Mouse (Mus musculus) heart, embryonic 16.5 days (tissue): ENCODE measurements around the gene Cideb. TPM values are rescaled to one million over a fixed set of nuclear protein-coding genes. Genes with fewer than 3 reads are reported as not detected.

Experiments
- ATAC-seq: fragments of 200-750 bp; cut with Nextera tagmentation; replicated peaks from 2 replicates; pipeline ENCODE4 v1.8.0; 2017; ENCODE audit warnings: moderate number of reproducible peaks; ENCODE audit not compliant: insufficient read depth, low FRiP score; ENCODE audit errors: extremely low read depth
- H3K27ac ChIP-seq: fragments of 300-500 bp; sonication (generic); 2 replicates; pipeline ENCODE4 v1.5.1; 2014; ENCODE audit warnings: mild to moderate bottlenecking, low read length, control low read depth, moderate library complexity
- H3K27me3 ChIP-seq: fragments of 300-500 bp; sonication (generic); 2 replicates; pipeline ENCODE4 v1.6.1; 2014; ENCODE audit warnings: low read length, mixed read lengths; ENCODE audit not compliant: control insufficient read depth, insufficient read depth
- H3K36me3 ChIP-seq: fragments of 300-500 bp; sonication (generic); 2 replicates; pipeline ENCODE4 v1.6.1; 2014; ENCODE audit not compliant: control insufficient read depth, insufficient read depth
- H3K4me1 ChIP-seq: fragments of 300-500 bp; sonication (generic); 2 replicates; pipeline ENCODE4 v1.6.1; 2014; ENCODE audit warnings: low read length, mixed read lengths; ENCODE audit not compliant: control insufficient read depth, insufficient read depth
- H3K4me2 ChIP-seq: fragments of 300-500 bp; sonication (generic); 2 replicates; pipeline ENCODE4 v1.6.1; 2014; ENCODE audit warnings: low read depth, mild to moderate bottlenecking, control low read depth, low read length
- H3K4me3 ChIP-seq: fragments of 300-500 bp; sonication (generic); 2 replicates; pipeline ENCODE4 v1.5.1; 2014; ENCODE audit warnings: mild to moderate bottlenecking, control low read depth, low read length
- H3K9ac ChIP-seq: fragments of 300-500 bp; sonication (generic); 2 replicates; pipeline ENCODE4 v1.6.1; 2014; ENCODE audit warnings: low read length, control low read depth
- H3K9me3 ChIP-seq: fragments of 300-500 bp; sonication (generic); replicated peaks from 2 replicates; pipeline ENCODE4 v1.6.1; 2016; ENCODE audit warnings: low read length; ENCODE audit not compliant: control insufficient read depth
- WGBS: fragments of 180-500 bp; shearing (Covaris S2); extraction: QIAGEN DNeasy Blood & Tissue Kit; methylation state at CpG from one replicate; pipeline ENCODE4 v1.1.7; 2014; 5-methylcytosine and 5-hydroxymethylcytosine counted together
- polyA plus RNA-seq: library from polyadenylated mRNA; unstranded; fragments of >200 nt; fragmentation: Nextera tagmentation; extraction: Ambion mirVana; gene quantifications from 2 replicates; pipeline ENCODE4 v1.2.1, GENCODE M21; 2015

Cideb gene
- polyA plus RNA-seq: 1.3 and 1.8 TPM in 2 replicates

DNA sequence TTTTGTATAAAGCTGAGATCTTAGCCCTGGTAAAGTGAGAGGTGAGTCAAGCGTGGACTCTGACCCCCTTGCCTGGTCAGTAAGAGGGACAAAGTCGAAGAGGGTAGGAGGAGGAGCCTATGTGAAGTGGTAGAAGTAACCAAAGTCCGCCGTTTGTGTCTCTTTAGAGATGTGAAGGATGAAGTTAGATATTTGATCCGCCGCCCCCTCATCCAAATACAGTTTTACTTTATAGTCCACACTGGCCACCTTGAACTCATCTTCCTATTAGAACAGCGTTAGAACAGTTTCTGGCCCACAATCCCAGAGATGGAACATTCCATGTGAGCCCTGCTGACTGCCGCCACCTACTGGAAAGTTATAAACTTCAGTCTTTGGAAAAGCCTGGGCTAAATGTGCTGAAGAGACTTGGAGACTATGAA, at the start of gene Cideb:
Gene Cideb, minus strand, starts transcription at position 96 of the 422 bp plus-strand sequence.
- H3K36me3 ChIP-seq: peaks cover 22% of the 10 kb centered on the region
- peaks cover 12% of the 10 kb centered on the region for H3K4me1 ChIP-seq
- no peak within 1 kb of the TSS for H3K9ac ChIP-seq
- H3K4me2 ChIP-seq: peak within 1 kb of the TSS; percentile 51
- H3K4me3 ChIP-seq: no peak within 1 kb of the TSS
- H3K9me3 ChIP-seq: no peaks in the 10 kb centered on the region
- peaks cover 7% of the 10 kb centered on the region for H3K27me3 ChIP-seq
- no peak for ATAC-seq
- WGBS: 14% methylated on average over 8 of the region's 8 CpGs
- no peak within 1 kb of the TSS for H3K27ac ChIP-seq

GRCm38 (mm10) chr14:55795380-55796163, 37.3 kb upstream of the Cideb start:
- no peak overlapping the region for H3K4me2 ChIP-seq

GRCm38 (mm10) chr14:55793946-55794345, 35.7 kb upstream of the Cideb start:
- ATAC-seq: no peak
- 0 out of 2 replicates have a peak, but pooled peaks cover 3% of the 10 kb centered on the region for H3K27me3 ChIP-seq
- no peaks in the 10 kb centered on the region for H3K36me3 ChIP-seq
- WGBS: 59% methylated on average over 2 of the region's 2 CpGs
- H3K9me3 ChIP-seq: no peaks in the 10 kb centered on the region
- H3K4me1 ChIP-seq: no peaks in the 10 kb centered on the region
- H3K9ac ChIP-seq: no peak overlapping the region
- no peak overlapping the region for H3K4me2 ChIP-seq
- no peak overlapping the region for H3K4me3 ChIP-seq
- no peak overlapping the region for H3K27ac ChIP-seq

More at GRCm38 (mm10) chr14:55795380-55796163, 37.3 kb upstream of the Cideb start:
- Histone ChIP-seq H3K9me3 (no peaks in the 10 kb centered on the region), H3K4me1 (no peaks in the 10 kb centered on the region), H3K27me3 (no peaks in the 10 kb centered on the region), H3K4me3 (no peak overlapping the region), H3K9ac (no peak overlapping the region), H3K27ac (peak overlapping the region; percentile 23), H3K36me3 (no peaks in the 10 kb centered on the region)
- WGBS: 68% methylated on average over 15 of the region's 15 CpGs
- ATAC-seq: 0 out of 2 replicates have a peak, but pooled peaks have one; percentile 45

DNA sequence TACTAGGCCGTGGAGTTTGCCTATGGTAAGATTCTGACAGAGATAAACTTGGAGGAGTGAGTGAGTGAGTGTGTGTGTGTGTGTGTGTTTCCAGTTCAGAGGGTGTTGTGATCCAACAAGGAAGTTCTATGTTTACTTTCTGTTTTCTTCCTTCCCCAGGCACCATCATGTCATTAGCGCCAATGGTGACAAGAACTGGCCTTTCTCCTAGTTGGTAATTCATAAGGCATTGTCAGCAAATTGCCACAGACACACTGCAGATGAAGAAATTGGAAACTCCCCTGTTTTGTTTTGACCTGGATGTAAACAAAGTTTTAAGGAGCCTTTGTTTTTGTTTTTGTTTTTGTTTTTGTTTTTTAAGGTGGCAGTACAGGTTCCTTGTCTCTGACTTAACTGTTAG, 35.2 kb upstream of the Cideb start:
- H3K9ac ChIP-seq: no peak overlapping the region
- ATAC-seq: no peak

GRCm38 (mm10) chr14:55788256-55789050, 30.2 kb upstream of the Cideb start, which contains the start of gene Ripk3:
TSS of gene Ripk3 (minus strand) at chr14:55788865.
- Histone ChIP-seq H3K9me3 (no peaks in the 10 kb centered on the region), H3K4me2 (peak within 1 kb of the TSS; percentile 77), H3K36me3 (no peaks in the 10 kb centered on the region), H3K27me3 (peaks cover 28% of the 10 kb centered on the region), H3K27ac (no peak within 1 kb of the TSS), H3K4me1 (0 out of 2 replicates have a peak, but pooled peaks cover 4% of the 10 kb centered on the region), H3K9ac (peak within 1 kb of the TSS; percentile 60), H3K4me3 (peak within 1 kb of the TSS; percentile 57)
- ATAC-seq: peak; percentile 34; the same call in 1 of the 2 replicates
- 4% methylated on average over 40 of the region's 40 CpGs for whole genome bisulfite sequencing

More for the DNA sequence above, 35.2 kb upstream of the Cideb start:
- H3K36me3 ChIP-seq: no peaks in the 10 kb centered on the region
- H3K9me3 ChIP-seq: no peaks in the 10 kb centered on the region
- no peaks in the 10 kb centered on the region for H3K4me1 ChIP-seq
- WGBS: 61% methylated on average over 2 of the region's 2 CpGs
- no peak overlapping the region for H3K4me2 ChIP-seq
- H3K4me3 ChIP-seq: no peak overlapping the region
- no peak overlapping the region for H3K27ac ChIP-seq
- 0 out of 2 replicates have a peak, but pooled peaks cover 3% of the 10 kb centered on the region for H3K27me3 ChIP-seq

DNA sequence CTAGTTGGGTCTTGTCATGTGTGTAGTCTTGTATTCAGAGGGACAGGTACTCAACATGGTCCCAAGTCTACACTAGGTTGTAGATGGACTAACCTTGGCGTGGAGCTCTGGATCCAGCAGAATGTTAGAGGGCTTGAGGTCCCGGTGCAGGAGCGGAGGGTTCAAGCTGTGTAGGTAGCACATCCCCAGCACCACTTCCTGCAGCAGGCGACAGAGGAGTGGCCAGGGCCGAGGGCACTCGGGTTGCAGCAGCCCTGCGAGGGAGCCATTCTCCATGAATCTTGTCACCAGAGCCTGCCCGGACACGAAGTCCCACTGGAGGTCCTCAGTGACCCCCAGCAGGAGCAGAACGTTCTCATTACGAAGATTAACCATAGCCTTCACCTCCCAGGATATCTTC, 29.5 kb upstream of the Cideb start:
- H3K9me3 ChIP-seq: no peaks in the 10 kb centered on the region
- H3K27me3 ChIP-seq: peaks cover 31% of the 10 kb centered on the region
- H3K4me1 ChIP-seq: 0 out of 2 replicates have a peak, but pooled peaks cover 4% of the 10 kb centered on the region
- no peak overlapping the region for H3K27ac ChIP-seq
- H3K9ac ChIP-seq: peak overlapping the region; percentile 60; the same call in 1 of the 2 replicates
- WGBS: 28% methylated on average over 11 of the region's 11 CpGs
- no peak for ATAC-seq
- no peaks in the 10 kb centered on the region for H3K36me3 ChIP-seq
- peak overlapping the region; percentile 57 for H3K4me3 ChIP-seq
- H3K4me2 ChIP-seq: peak overlapping the region; percentile 77

GRCm38 (mm10) chr14:55785195-55785594, 26.9 kb upstream of the Cideb start:
- peaks cover 44% of the 10 kb centered on the region for H3K27me3 ChIP-seq
- H3K4me1 ChIP-seq: peaks cover 16% of the 10 kb centered on the region
- no peak overlapping the region for H3K4me2 ChIP-seq
- WGBS: 35% methylated on average over 6 of the region's 6 CpGs
- no peak overlapping the region for H3K27ac ChIP-seq
- H3K36me3 ChIP-seq: no peaks in the 10 kb centered on the region
- no peak overlapping the region for H3K4me3 ChIP-seq
- ATAC-seq: no peak
- H3K9me3 ChIP-seq: no peaks in the 10 kb centered on the region
- H3K9ac ChIP-seq: no peak overlapping the region

DNA sequence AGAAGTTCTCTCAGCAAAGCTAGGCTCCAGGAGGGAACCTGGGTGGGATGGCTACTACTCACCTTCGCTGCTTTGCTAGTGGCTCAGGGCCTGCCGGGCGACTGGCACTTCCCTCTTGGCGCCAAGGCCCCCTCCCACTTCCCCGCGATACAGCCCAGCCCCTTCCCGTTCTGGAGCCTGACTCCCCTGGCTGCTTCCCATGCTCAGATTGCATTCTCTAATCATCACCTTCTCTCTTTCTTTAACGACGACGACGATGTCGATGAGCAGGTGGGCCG, 25.6 kb upstream of the Cideb start, which contains the start of gene Adcy4:
Gene Adcy4, minus strand, starts transcription at position 138 of the 278 bp plus-strand sequence.
- Histone ChIP-seq H3K4me1 (peaks cover 16% of the 10 kb centered on the region), H3K36me3 (no peaks in the 10 kb centered on the region), H3K9ac (peak within 1 kb of the TSS; percentile 73), H3K4me2 (peak within 1 kb of the TSS; percentile 71), H3K9me3 (no peaks in the 10 kb centered on the region), H3K4me3 (peak within 1 kb of the TSS; percentile 59), H3K27me3 (peaks cover 40% of the 10 kb centered on the region), H3K27ac (peak within 1 kb of the TSS; percentile 91)
- ATAC-seq: peak; percentile 55
- WGBS: 5% methylated on average over 13 of the region's 13 CpGs
